In genomic region chr5:110204777-110205176, GRCm38 (mm10) we compare ENCODE assay signal across 13 mouse cellular contexts. TPM values are rescaled to one million over a fixed set of nuclear protein-coding genes. Genes with fewer than 3 reads are reported as not detected.
A peak's percentile ranks its signal among the peaks of the same experiment; 100 is the strongest.
DNase-seq lines count a peak whose midpoint lies in the region; ATAC-seq and TF ChIP-seq lines count a peak whose summit lies in the region.
"Had no signal": no experiment of that assay in that cellular context is flagged by ENCODE, and none has a peak within 500 bp of the region (broad histone marks: within the 10 kb centered on the region; RNA-seq: fewer than 3 reads in every experiment).

No protein-coding gene starts in this region.

- no peak overlapping the region for H3K4me2 ChIP-seq in lung, postnatal 0 days (replicated peaks; ENCODE audit: low read depth, low read length)
- no peak overlapping the region for H3K4me2 ChIP-seq in forebrain, embryonic 16.5 days (ENCODE audit: low read length)
- H3K4me2 ChIP-seq: heart, embryonic 13.5 days; limb, embryonic 13.5 days had no signal

- DNase-seq in cerebellum, postnatal 25 days: peak; percentile 13 to 39
- no peak for DNase-seq in cerebellum, adult 11-12 months
- no peak for DNase-seq in lung, postnatal 0 days (ENCODE audit: low spot score)
- no peak for DNase-seq in lung, postnatal 14 days
- DNase-seq in brain, embryonic 14.5 days (ENCODE audit: low read depth): peak; percentile 1
- DNase-seq in limb, embryonic 10.5 days (ENCODE audit: low spot score): no peak
- DNase-seq: kidney, adult 8-10 months; midbrain, embryonic 14.5 days; right cerebral cortex, postnatal 14 days had no signal

- TF ChIP-seq CTCF in lung, postnatal 0 days (IDR thresholded peaks at IDR 0.05): peak; percentile 43
- peak; percentile 35; the same call in 1 of the 2 replicates for TF ChIP-seq CTCF in brain, embryonic 14.5 days (IDR thresholded peaks at IDR 0.05; ENCODE audit: borderline replicate concordance, extremely low read depth, insufficient read depth, insufficient read length)
- TF ChIP-seq CTCF in small intestine, adult 2 months (IDR thresholded peaks at IDR 0.05; ENCODE audit: extremely low read depth, insufficient read length, insufficient replicate concordance, low read depth, low read length): peak; percentile 30; the same call in 1 of the 2 replicates

- H3K4me1 ChIP-seq in lung, postnatal 0 days (ENCODE audit: insufficient read depth, low read depth, low read length): no peaks in the 10 kb centered on the region
- no peaks in the 10 kb centered on the region for H3K4me1 ChIP-seq in small intestine, adult 2 months (ENCODE audit: control insufficient read depth, insufficient read depth, insufficient read length, low read length)
- no peaks in the 10 kb centered on the region for H3K4me1 ChIP-seq in limb, embryonic 10.5 days
- no peaks in the 10 kb centered on the region for H3K4me1 ChIP-seq in forebrain, embryonic 16.5 days (replicated peaks; ENCODE audit: control insufficient read depth, insufficient read depth, low read length)
- H3K4me1 ChIP-seq: heart, embryonic 13.5 days; limb, embryonic 13.5 days had no signal

- TF ChIP-seq EP300 in lung, postnatal 0 days (IDR thresholded peaks at IDR 0.05): no peak

- no peaks in the 10 kb centered on the region for H3K27me3 ChIP-seq in lung, postnatal 0 days (replicated peaks; ENCODE audit: insufficient read depth, low read length)
- no peaks in the 10 kb centered on the region for H3K27me3 ChIP-seq in small intestine, adult 2 months (ENCODE audit: control insufficient read depth, insufficient read depth, low read length)
- H3K27me3 ChIP-seq in limb, embryonic 10.5 days (ENCODE audit: low read depth, poor library complexity, severe bottlenecking): no peaks in the 10 kb centered on the region
- H3K27me3 ChIP-seq in forebrain, embryonic 16.5 days (replicated peaks; ENCODE audit: control insufficient read depth, insufficient read depth, low read length): no peaks in the 10 kb centered on the region
- H3K27me3 ChIP-seq: heart, embryonic 13.5 days; limb, embryonic 13.5 days had no signal

- WGBS in lung, postnatal 0 days: 73% methylated on average over 6 of the region's 6 CpGs
- 75% methylated on average over 6 of the region's 6 CpGs for WGBS in small intestine, adult 2 months
- 86% methylated on average over 6 of the region's 6 CpGs for WGBS in limb, embryonic 10.5 days
- WGBS in forebrain, embryonic 16.5 days: 85% methylated on average over 6 of the region's 6 CpGs

- no peaks in the 10 kb centered on the region for H3K9me3 ChIP-seq in lung, postnatal 0 days (ENCODE audit: low read length)
- H3K9me3 ChIP-seq in limb, embryonic 10.5 days (replicated peaks): no peaks in the 10 kb centered on the region
- H3K9me3 ChIP-seq in forebrain, embryonic 16.5 days (ENCODE audit: control insufficient read depth, low read length): no peaks in the 10 kb centered on the region
- H3K9me3 ChIP-seq: heart, embryonic 13.5 days; limb, embryonic 13.5 days had no signal

- peaks cover 60% of the 10 kb centered on the region for H3K36me3 ChIP-seq in lung, postnatal 0 days (ENCODE audit: insufficient read depth, low read length)
- H3K36me3 ChIP-seq in small intestine, adult 2 months (ENCODE audit: control insufficient read depth, insufficient read depth, low read length): peaks cover 74% of the 10 kb centered on the region
- H3K36me3 ChIP-seq in limb, embryonic 10.5 days: peaks cover 98% of the 10 kb centered on the region
- peaks cover 46% of the 10 kb centered on the region for H3K36me3 ChIP-seq in forebrain, embryonic 16.5 days (ENCODE audit: control insufficient read depth, insufficient read depth)

- no peak for TF ChIP-seq POLR2A in brain, embryonic 14.5 days (IDR thresholded peaks at IDR 0.05; ENCODE audit: borderline replicate concordance, extremely low read depth, insufficient read depth, insufficient read length, poor library complexity, severe bottlenecking)
- TF ChIP-seq POLR2A in small intestine, adult 2 months (IDR thresholded peaks at IDR 0.05; ENCODE audit: low read depth, low read length): no peak

- no peak overlapping the region for H3K9ac ChIP-seq in lung, postnatal 0 days (replicated peaks; ENCODE audit: low read depth)
- no peak overlapping the region for H3K9ac ChIP-seq in forebrain, embryonic 16.5 days (replicated peaks; ENCODE audit: low read depth, low read length)
- H3K9ac ChIP-seq: heart, embryonic 13.5 days; limb, embryonic 13.5 days had no signal

- no peak for ATAC-seq in lung, postnatal 0 days
- no peak for ATAC-seq in forebrain, embryonic 16.5 days

- H3K27ac ChIP-seq in lung, postnatal 0 days (ENCODE audit: low read length): no peak overlapping the region
- H3K27ac ChIP-seq in small intestine, adult 2 months (ENCODE audit: insufficient read depth, low read depth, low read length): no peak overlapping the region
- H3K27ac ChIP-seq in limb, embryonic 10.5 days: no peak overlapping the region
- no peak overlapping the region for H3K27ac ChIP-seq in forebrain, embryonic 16.5 days (ENCODE audit: low read length)
- H3K27ac ChIP-seq: heart, embryonic 13.5 days; limb, embryonic 13.5 days had no signal

- no peak overlapping the region for H3K4me3 ChIP-seq in lung, postnatal 0 days (ENCODE audit: low read depth, low read length)
- no peak overlapping the region for H3K4me3 ChIP-seq in small intestine, adult 2 months (ENCODE audit: low read depth, low read length)
- H3K4me3 ChIP-seq in limb, embryonic 10.5 days: no peak overlapping the region
- H3K4me3 ChIP-seq in forebrain, embryonic 16.5 days (replicated peaks; ENCODE audit: low read length): no peak overlapping the region
- H3K4me3 ChIP-seq: heart, embryonic 13.5 days; limb, embryonic 13.5 days had no signal

RNA-seq across cellular contexts. Expression of gene Ankle2, which starts 26.0 kb away (rescaled TPM):
- polyA plus RNA-seq in lung, postnatal 0 days (2015; fragmentation: Nextera tagmentation; extraction: Ambion mirVana): 15.5 and 18.0 TPM in 2 replicates
- polyA plus RNA-seq in brain, embryonic 14.5 days (2012; rRNA removed): 18.7 and 19.8 TPM in 2 replicates
- polyA plus RNA-seq in small intestine, adult 2 months (2012; rRNA removed): 2.8 and 4.6 TPM in 2 replicates
- polyA plus RNA-seq in limb, embryonic 10.5 days (2016; fragmentation: Nextera tagmentation; extraction: Ambion mirVana): 32.9 and 38.7 TPM in 2 replicates
- polyA plus RNA-seq in forebrain, embryonic 16.5 days (2015; fragmentation: Nextera tagmentation; extraction: Ambion mirVana): 25.2 and 29.1 TPM in 2 replicates

RNA-seq across cellular contexts. Expression of gene Golga3, which starts 28.3 kb away (rescaled TPM):
- polyA plus RNA-seq in lung, postnatal 0 days (2015; fragmentation: Nextera tagmentation; extraction: Ambion mirVana): 9.1 and 11.0 TPM in 2 replicates
- polyA plus RNA-seq in brain, embryonic 14.5 days (2012; rRNA removed): 13.8 and 21.7 TPM in 2 replicates
- polyA plus RNA-seq in small intestine, adult 2 months (2012; rRNA removed): 4.1 and 6.7 TPM in 2 replicates
- polyA plus RNA-seq in limb, embryonic 10.5 days (2016; fragmentation: Nextera tagmentation; extraction: Ambion mirVana): 17.5 and 23.1 TPM in 2 replicates
- 23.9 and 26.5 TPM in 2 replicates for polyA plus RNA-seq in forebrain, embryonic 16.5 days (2015; fragmentation: Nextera tagmentation; extraction: Ambion mirVana)

Comparison
In these comparisons a context has a peak if more than half of its experiments do, and no peak if none do; other contexts are left out.
1. DNase-seq: peak in cerebellum, postnatal 25 days (2 of 2) and brain, embryonic 14.5 days (single experiment); none in cerebellum, adult 11-12 months (single experiment), lung, postnatal 0 days (single experiment), lung, postnatal 14 days (single experiment) and limb, embryonic 10.5 days (single experiment).
2. Peak in every context shown above with its lines, with median percentiles within 50 percentile points of each other: CTCF ChIP-seq.